Mouse (Mus musculus) intestine, embryonic 16.5 days (tissue): ENCODE data around the gene Otop2. TPM values are rescaled to one million over a fixed set of nuclear protein-coding genes. Genes with fewer than 3 reads are reported as not detected.

Source experiments
- ATAC-seq: fragments of 200-750 bp; cut with Nextera tagmentation; 2 replicates; pipeline ENCODE4 v1.8.0; 2017; ENCODE audit warnings: moderate TSS enrichment, moderate library complexity
- H3K27ac ChIP-seq: fragments of 300-500 bp; sonication (generic); 2 replicates; pipeline ENCODE4 v1.5.1; 2014; ENCODE audit warnings: mild to moderate bottlenecking, low read length
- H3K27me3 ChIP-seq: fragments of 300-500 bp; sonication (generic); replicated peaks from 2 replicates; pipeline ENCODE4 v1.6.1; 2014; ENCODE audit warnings: low read length, control low read depth, mixed read lengths; ENCODE audit not compliant: control insufficient read depth, insufficient read depth
- H3K36me3 ChIP-seq: fragments of 300-500 bp; sonication (generic); 2 replicates; pipeline ENCODE4 v1.6.1; 2014; ENCODE audit warnings: low read length, control low read depth; ENCODE audit not compliant: control insufficient read depth, insufficient read depth
- H3K4me1 ChIP-seq: fragments of 300-500 bp; sonication (generic); 2 replicates; pipeline ENCODE4 v1.6.1; 2014; ENCODE audit warnings: low read length, control low read depth, mixed read lengths; ENCODE audit not compliant: control insufficient read depth, insufficient read depth
- H3K4me2 ChIP-seq: fragments of 300-500 bp; sonication (generic); 2 replicates; pipeline ENCODE4 v1.6.1; 2014; ENCODE audit warnings: low read depth, low read length, control low read depth
- H3K4me3 ChIP-seq: fragments of 300-500 bp; sonication (generic); 2 replicates; pipeline ENCODE4 v1.5.1; 2014; ENCODE audit warnings: mild to moderate bottlenecking, low read length
- H3K9ac ChIP-seq: fragments of 300-500 bp; sonication (generic); 2 replicates; pipeline ENCODE4 v1.6.1; 2014; ENCODE audit warnings: low read depth, low read length
- H3K9me3 ChIP-seq: fragments of 300-500 bp; sonication (generic); 2 replicates; pipeline ENCODE4 v1.6.1; 2016; ENCODE audit warnings: low read length, control low read depth; ENCODE audit not compliant: control insufficient read depth
- WGBS: fragments of 180-500 bp; shearing (Covaris S2); extraction: QIAGEN DNeasy Blood & Tissue Kit; methylation state at CpG from one replicate; pipeline ENCODE4 v1.1.7; 2014; 5-methylcytosine and 5-hydroxymethylcytosine counted together
- polyA plus RNA-seq: library from polyadenylated mRNA; unstranded; fragments of >200 nt; fragmentation: Nextera tagmentation; extraction: Ambion mirVana; gene quantifications from 2 replicates; pipeline ENCODE4 v1.2.1, GENCODE M21; 2015

The Otop2 gene
- polyA plus RNA-seq, 1 experiment from 2014 or later = 0.11 TPM

DNA sequence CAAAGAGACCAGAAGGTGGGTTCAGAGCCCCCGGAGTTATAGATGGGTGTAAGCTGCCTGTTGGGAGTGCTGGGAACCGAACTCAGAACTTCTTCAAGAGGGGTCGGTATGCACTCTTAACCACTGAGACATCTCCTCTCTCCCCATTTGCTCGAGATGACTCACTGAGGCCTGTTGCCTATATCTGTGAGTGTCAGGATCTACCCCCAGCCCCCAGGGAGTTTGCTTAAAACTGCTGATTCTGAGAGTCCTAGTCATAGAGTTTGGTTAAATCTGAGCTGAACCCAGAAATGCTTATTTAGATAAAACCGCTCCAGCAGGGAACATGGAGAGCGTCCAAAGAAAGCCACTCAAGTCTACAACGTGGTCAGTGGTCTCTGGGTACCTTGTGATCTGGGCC, 32.8 kb upstream of the Otop2 start:
- ATAC-seq = no peak
- no peak overlapping the region for H3K4me2 ChIP-seq
- peaks cover 20% of the 10 kb centered on the region for H3K4me1 ChIP-seq
- H3K9me3 ChIP-seq = no peaks in the 10 kb centered on the region
- H3K9ac ChIP-seq = no peak overlapping the region
- H3K4me3 ChIP-seq = no peak overlapping the region
- WGBS = 78% methylated on average over 7 of the region's 7 CpGs
- H3K36me3 ChIP-seq = peaks cover under 1% of the 10 kb centered on the region; the same call in 1 of the 2 replicates
- peaks cover 3% of the 10 kb centered on the region; the same call in 1 of the 2 replicates for H3K27me3 ChIP-seq
- no peak overlapping the region for H3K27ac ChIP-seq

DNA sequence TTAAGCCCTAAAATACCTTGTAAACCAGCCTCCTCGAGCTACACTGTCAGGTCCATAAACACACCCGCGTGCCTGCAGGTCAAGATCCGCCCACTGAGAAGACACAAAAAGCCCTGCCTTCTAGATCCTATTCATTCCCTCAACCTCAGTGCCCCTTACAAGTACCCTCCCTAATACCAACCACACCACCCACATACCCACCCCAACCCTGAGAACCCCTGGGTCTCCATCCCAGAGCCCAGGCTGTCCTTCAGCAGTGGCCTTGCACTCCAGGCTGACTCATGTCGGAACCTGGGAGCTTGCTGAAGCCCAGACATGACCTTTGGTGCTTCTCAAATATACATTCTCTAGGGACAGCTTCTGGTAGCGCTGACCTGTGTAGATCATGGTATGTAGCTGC, 32.2 kb upstream of the Otop2 start:
- WGBS = 78% methylated on average over 6 of the region's 6 CpGs
- ATAC-seq = no peak

DNA sequence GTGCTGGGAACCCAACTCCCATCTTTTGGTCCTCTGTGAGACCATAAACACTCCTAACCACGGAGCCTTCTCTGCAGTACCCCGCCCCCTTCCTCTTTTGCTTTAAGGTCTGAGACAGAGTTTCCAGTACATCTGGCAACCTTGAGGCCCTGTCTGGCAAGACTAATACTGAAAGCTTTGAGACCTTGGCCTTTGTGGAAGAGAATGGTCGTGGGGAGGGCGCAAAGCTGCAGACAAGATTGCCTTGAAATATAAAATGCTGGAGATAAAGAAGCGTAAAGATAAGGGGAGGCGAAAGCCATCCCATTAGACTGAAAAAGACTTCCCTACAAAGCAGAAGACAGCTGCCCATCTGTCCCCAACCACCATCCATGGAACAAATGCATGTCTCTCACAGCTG, 31.5 kb upstream of the Otop2 start:
- Histone ChIP-seq H3K4me2 (peak overlapping the region; percentile 78; the same call in 1 of the 2 replicates), H3K36me3 (no peaks in the 10 kb centered on the region), H3K4me1 (peaks cover 17% of the 10 kb centered on the region), H3K27ac (no peak overlapping the region), H3K9me3 (no peaks in the 10 kb centered on the region), H3K4me3 (no peak overlapping the region), H3K27me3 (no peaks in the 10 kb centered on the region), H3K9ac (no peak overlapping the region)
- ATAC-seq = no peak
- WGBS = 60% methylated on average over 6 of the region's 6 CpGs

More for the DNA sequence above, 32.2 kb upstream of the Otop2 start:
- Histone ChIP-seq H3K4me1 (peaks cover 20% of the 10 kb centered on the region), H3K4me2 (no peak overlapping the region), H3K36me3 (no peaks in the 10 kb centered on the region), H3K9me3 (no peaks in the 10 kb centered on the region), H3K9ac (no peak overlapping the region), H3K27me3 (no peaks in the 10 kb centered on the region), H3K27ac (no peak overlapping the region), H3K4me3 (no peak overlapping the region)

GRCm38 (mm10) chr11:115275954-115276353, 31.0 kb upstream of the Otop2 start:
- Histone ChIP-seq H3K9ac (peak overlapping the region; percentile 88), H3K9me3 (no peaks in the 10 kb centered on the region), H3K36me3 (no peaks in the 10 kb centered on the region), H3K27me3 (no peaks in the 10 kb centered on the region), H3K4me1 (peaks cover 17% of the 10 kb centered on the region), H3K27ac (no peak overlapping the region), H3K4me3 (peak overlapping the region; percentile 71), H3K4me2 (peak overlapping the region; percentile 78)
- 56% methylated on average over 3 of the region's 3 CpGs for WGBS
- no peak for ATAC-seq

- Histone ChIP-seq H3K4me1 (peaks cover 17% of the 10 kb centered on the region), H3K4me3 (peak within 1 kb of the TSS; percentile 71), H3K9me3 (no peaks in the 10 kb centered on the region), H3K27ac (peak within 1 kb of the TSS; percentile 86), H3K36me3 (no peaks in the 10 kb centered on the region), H3K27me3 (no peaks in the 10 kb centered on the region), H3K4me2 (peak within 1 kb of the TSS; percentile 80), H3K9ac (peak within 1 kb of the TSS; percentile 88)
- peak; percentile 97 for ATAC-seq
- 0% methylated on average over 42 of the region's 42 CpGs for WGBS
These were observed 30.0 kb upstream of the Otop2 start, which contains the start of gene Fdxr for GRCm38 (mm10) chr11:115276780-115277603. TSS of gene Fdxr (minus strand) at chr11:115277050.

- Histone ChIP-seq H3K4me1 (peaks cover 17% of the 10 kb centered on the region), H3K36me3 (no peaks in the 10 kb centered on the region), H3K27ac (peak overlapping the region; percentile 86), H3K9me3 (no peaks in the 10 kb centered on the region), H3K9ac (peak overlapping the region; percentile 70), H3K27me3 (no peaks in the 10 kb centered on the region), H3K4me2 (peak overlapping the region; percentile 80), H3K4me3 (peak overlapping the region; percentile 71)
- no peak for ATAC-seq
- WGBS = 17% methylated on average over 7 of the region's 7 CpGs
These were observed 29.4 kb upstream of the Otop2 start for GRCm38 (mm10) chr11:115277604-115277975.

DNA sequence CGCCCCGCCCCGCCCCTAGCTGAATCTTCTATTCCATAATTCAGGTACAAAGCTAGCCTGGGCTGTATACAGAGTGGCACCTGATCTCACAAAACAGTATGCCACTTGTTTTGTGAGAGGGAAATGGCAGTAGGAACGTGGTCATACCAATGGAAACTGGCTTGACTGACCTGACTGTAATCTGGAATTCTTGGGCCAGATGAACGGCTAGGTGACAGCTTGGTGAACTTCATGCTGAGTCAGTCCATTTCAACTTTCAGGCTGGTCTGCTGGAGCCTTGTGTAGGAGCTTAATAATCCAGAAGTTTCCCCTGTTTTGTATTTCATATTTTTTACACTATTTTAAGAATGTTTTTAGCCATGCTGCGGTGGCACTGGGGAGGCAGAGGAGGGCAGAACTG, 28.8 kb upstream of the Otop2 start:
- H3K9ac ChIP-seq = no peak overlapping the region
- peaks cover 17% of the 10 kb centered on the region for H3K4me1 ChIP-seq
- no peaks in the 10 kb centered on the region for H3K9me3 ChIP-seq
- WGBS = 72% methylated on average over 6 of the region's 6 CpGs
- no peaks in the 10 kb centered on the region for H3K27me3 ChIP-seq
- H3K4me3 ChIP-seq = no peak overlapping the region; the same call in 1 of the 2 replicates
- H3K4me2 ChIP-seq = peak overlapping the region; percentile 80; the same call in 1 of the 2 replicates
- no peak for ATAC-seq
- no peak overlapping the region for H3K27ac ChIP-seq
- no peaks in the 10 kb centered on the region for H3K36me3 ChIP-seq

DNA sequence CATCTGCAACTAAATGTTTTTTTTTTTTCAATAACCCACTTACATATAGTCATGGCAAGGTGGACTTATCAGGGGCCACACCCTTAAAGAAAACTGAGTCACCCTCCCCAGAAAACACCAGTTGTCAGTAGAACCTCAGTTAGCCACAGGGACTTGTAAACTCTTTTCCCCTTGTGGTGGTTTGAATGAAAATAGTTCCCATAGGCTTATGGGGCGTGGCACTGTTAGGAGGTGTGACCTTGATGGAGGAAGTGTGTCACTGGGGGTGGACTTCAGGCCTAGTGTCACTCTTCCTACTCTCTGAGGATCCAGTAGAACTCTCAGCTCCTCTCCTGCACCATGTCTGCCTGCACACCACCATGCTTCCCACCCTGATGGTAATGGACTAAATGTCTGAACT, 27.2 kb upstream of the Otop2 start:
- no peak overlapping the region for H3K9ac ChIP-seq
- H3K4me1 ChIP-seq = peaks cover 17% of the 10 kb centered on the region
- no peaks in the 10 kb centered on the region for H3K36me3 ChIP-seq
- no peak overlapping the region for H3K4me3 ChIP-seq
- H3K4me2 ChIP-seq = no peak overlapping the region
- H3K9me3 ChIP-seq = no peaks in the 10 kb centered on the region
- no peaks in the 10 kb centered on the region for H3K27me3 ChIP-seq
- no peak overlapping the region for H3K27ac ChIP-seq
- 52% methylated on average over 1 of the region's 1 CpGs for WGBS
- ATAC-seq = no peak

GRCm38 (mm10) chr11:115282295-115282694, 24.7 kb upstream of the Otop2 start:
- 67% methylated on average over 8 of the region's 8 CpGs for WGBS
- no peak overlapping the region for H3K4me3 ChIP-seq
- no peak overlapping the region for H3K9ac ChIP-seq
- H3K27ac ChIP-seq = no peak overlapping the region
- no peak overlapping the region for H3K4me2 ChIP-seq
- H3K4me1 ChIP-seq = peaks cover 10% of the 10 kb centered on the region
- H3K36me3 ChIP-seq = no peaks in the 10 kb centered on the region
- no peak for ATAC-seq
- H3K27me3 ChIP-seq = no peaks in the 10 kb centered on the region
- no peaks in the 10 kb centered on the region for H3K9me3 ChIP-seq
